15 mouse cellular contexts compared by ENCODE assay signal in the genomic region with DNA sequence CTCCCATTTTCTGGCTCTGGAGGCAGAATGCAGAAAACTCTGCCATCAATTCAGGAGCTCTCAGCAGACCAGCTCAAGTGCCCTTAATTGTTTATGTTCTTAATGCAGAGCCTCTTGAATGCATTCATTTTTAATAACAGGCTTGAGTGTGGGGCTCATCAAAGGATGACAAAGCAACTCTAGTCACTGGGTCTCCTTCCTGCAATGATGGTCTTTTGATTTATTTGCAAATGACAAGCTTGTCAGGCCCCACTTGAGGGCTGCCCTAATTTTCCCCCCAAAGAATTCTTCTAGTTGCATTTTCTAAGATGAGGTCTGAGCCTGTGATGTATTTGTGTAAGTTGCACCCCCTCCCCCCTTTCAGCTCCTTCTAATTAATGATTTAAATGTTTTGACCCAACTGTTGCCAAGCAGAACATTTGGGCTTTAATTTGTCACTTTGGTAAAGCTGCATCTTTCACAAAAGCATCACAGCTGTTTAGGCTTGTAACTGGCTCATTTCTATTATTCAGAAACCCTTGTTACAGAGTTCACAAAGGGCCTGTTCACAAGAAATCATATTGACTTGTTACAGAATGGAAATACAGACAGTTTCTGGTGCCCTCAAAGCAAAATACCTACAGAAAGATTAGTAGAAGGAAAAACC. TPM values are rescaled to one million over a fixed set of nuclear protein-coding genes. Genes with fewer than 3 reads are reported as not detected.
DNase-seq lines count a peak whose midpoint lies in the region; ATAC-seq and TF ChIP-seq lines count a peak whose summit lies in the region.
"Had no signal": no experiment of that assay in that cellular context is flagged by ENCODE, and none has a peak within 500 bp of the region (broad histone marks: within the 10 kb centered on the region; RNA-seq: fewer than 3 reads in every experiment).

No protein-coding gene starts in this region.

- H3K4me1 ChIP-seq in kidney, embryonic 15.5 days, result peaks cover 20% of the 10 kb centered on the region
- peaks cover 8% of the 10 kb centered on the region; the same call in 1 of the 2 replicates for H3K4me1 ChIP-seq in stomach, embryonic 14.5 days (ENCODE audit: control insufficient read depth, insufficient read depth, low read length)
- H3K4me1 ChIP-seq in stomach, postnatal 0 days (replicated peaks; ENCODE audit: control insufficient read depth, insufficient read depth), result no peaks in the 10 kb centered on the region
- H3K4me1 ChIP-seq in forebrain, embryonic 15.5 days, result peaks cover 42% of the 10 kb centered on the region
- H3K4me1 ChIP-seq: heart, embryonic 10.5 days had no signal

- no peaks in the 10 kb centered on the region for H3K9me3 ChIP-seq in kidney, embryonic 15.5 days (replicated peaks)
- H3K9me3 ChIP-seq in stomach, embryonic 14.5 days (ENCODE audit: control insufficient read depth, low read depth, low read length), result no peaks in the 10 kb centered on the region
- H3K9me3 ChIP-seq in stomach, postnatal 0 days (ENCODE audit: control insufficient read depth, low read length), result no peaks in the 10 kb centered on the region
- H3K9me3 ChIP-seq in forebrain, embryonic 15.5 days, result no peaks in the 10 kb centered on the region
- H3K9me3 ChIP-seq: embryonic facial prominence, embryonic 15.5 days; heart, embryonic 10.5 days; hindbrain, embryonic 12.5 days had no signal

- no peak for DNase-seq in kidney, postnatal 10 days
- DNase-seq in stomach, postnatal 0 days (ENCODE audit: low spot score), result no peak
- no peak for DNase-seq in adrenal gland, adult (ENCODE audit: inconsistent age in 2 of 2, low spot score in 1 of 2)
- DNase-seq in cerebellum, adult 9-10 months, result no peak
- DNase-seq: cerebellum, adult 8-10 months; thymus, adult 18-20 months had no signal

- H3K36me3 ChIP-seq in kidney, embryonic 15.5 days, result peaks cover 29% of the 10 kb centered on the region; the same call in 1 of the 2 replicates
- H3K36me3 ChIP-seq in stomach, embryonic 14.5 days (ENCODE audit: control insufficient read depth, insufficient read depth, low read length), result no peaks in the 10 kb centered on the region; the same call in 1 of the 2 replicates
- H3K36me3 ChIP-seq in stomach, postnatal 0 days (ENCODE audit: control insufficient read depth, insufficient read depth, low read length), result no peaks in the 10 kb centered on the region; the same call in 1 of the 2 replicates
- H3K36me3 ChIP-seq in forebrain, embryonic 15.5 days, result no peaks in the 10 kb centered on the region
- H3K36me3 ChIP-seq: embryonic facial prominence, embryonic 15.5 days; heart, embryonic 10.5 days had no signal

- 0 out of 2 replicates have a peak, but pooled peaks have one; percentile 33 for ATAC-seq in kidney, embryonic 15.5 days (replicated peaks; ENCODE audit: low FRiP score)
- peak; percentile 18; the same call in 1 of the 2 replicates for ATAC-seq in stomach, embryonic 14.5 days (ENCODE audit: insufficient number of reproducible peaks, insufficient read depth, low FRiP score, low read depth)
- no peak for ATAC-seq in stomach, postnatal 0 days (ENCODE audit: low FRiP score, low TSS enrichment)
- ATAC-seq in forebrain, embryonic 15.5 days (replicated peaks), result peak; percentile 89
- ATAC-seq: lung, postnatal 0 days had no signal

- no peak for TF ChIP-seq CTCF in stomach, postnatal 0 days (IDR thresholded peaks at IDR 0.05; ENCODE audit: low read depth)

- TF ChIP-seq EP300 in stomach, postnatal 0 days (optimal IDR thresholded peaks at IDR 0.05), result no peak

- H3K9ac ChIP-seq in kidney, embryonic 15.5 days, result no peak overlapping the region
- no peak overlapping the region for H3K9ac ChIP-seq in stomach, embryonic 14.5 days (replicated peaks; ENCODE audit: low read depth, low read length)
- H3K9ac ChIP-seq in stomach, postnatal 0 days (ENCODE audit: low read length), result no peak overlapping the region
- no peak overlapping the region for H3K9ac ChIP-seq in forebrain, embryonic 15.5 days (replicated peaks)
- H3K9ac ChIP-seq: embryonic facial prominence, embryonic 15.5 days; hindbrain, embryonic 12.5 days; liver, embryonic 14.5 days had no signal

- no peak overlapping the region for H3K4me3 ChIP-seq in kidney, embryonic 15.5 days (replicated peaks)
- no peak overlapping the region for H3K4me3 ChIP-seq in stomach, embryonic 14.5 days (ENCODE audit: low read depth, low read length)
- H3K4me3 ChIP-seq in stomach, postnatal 0 days (ENCODE audit: low read depth, low read length), result no peak overlapping the region
- H3K4me3 ChIP-seq in forebrain, embryonic 15.5 days, result no peak overlapping the region
- H3K4me3 ChIP-seq: embryonic facial prominence, embryonic 15.5 days; heart, embryonic 10.5 days; hindbrain, embryonic 12.5 days had no signal

- H3K27me3 ChIP-seq in kidney, embryonic 15.5 days, result no peaks in the 10 kb centered on the region
- H3K27me3 ChIP-seq in stomach, embryonic 14.5 days (ENCODE audit: control insufficient read depth, insufficient read depth, low read length), result no peaks in the 10 kb centered on the region
- no peaks in the 10 kb centered on the region for H3K27me3 ChIP-seq in stomach, postnatal 0 days (ENCODE audit: control insufficient read depth, insufficient read depth, low read length)
- H3K27me3 ChIP-seq in forebrain, embryonic 15.5 days, result no peaks in the 10 kb centered on the region
- H3K27me3 ChIP-seq: embryonic facial prominence, embryonic 15.5 days; hindbrain, embryonic 12.5 days had no signal

- H3K27ac ChIP-seq in kidney, embryonic 15.5 days, result no peak overlapping the region
- no peak overlapping the region for H3K27ac ChIP-seq in stomach, embryonic 14.5 days (ENCODE audit: low read length)
- no peak overlapping the region for H3K27ac ChIP-seq in stomach, postnatal 0 days (replicated peaks)
- 0 out of 2 replicates have a peak overlapping the region, but pooled peaks have one; percentile 16 for H3K27ac ChIP-seq in forebrain, embryonic 15.5 days (replicated peaks)
- H3K27ac ChIP-seq: embryonic facial prominence, embryonic 15.5 days; heart, embryonic 10.5 days; hindbrain, embryonic 12.5 days; kidney, postnatal 0 days; liver, embryonic 14.5 days had no signal

- no peak overlapping the region for H3K4me2 ChIP-seq in kidney, embryonic 15.5 days
- no peak overlapping the region for H3K4me2 ChIP-seq in stomach, embryonic 14.5 days (replicated peaks; ENCODE audit: low read depth, low read length)
- H3K4me2 ChIP-seq in stomach, postnatal 0 days (replicated peaks; ENCODE audit: low read depth), result no peak overlapping the region
- no peak overlapping the region for H3K4me2 ChIP-seq in forebrain, embryonic 15.5 days (replicated peaks)
- H3K4me2 ChIP-seq: embryonic facial prominence, embryonic 15.5 days; hindbrain, embryonic 12.5 days had no signal

RNA-seq across cellular contexts. Expression of gene Tle1, which starts 18.3 kb away (rescaled TPM):
- polyA plus RNA-seq in kidney, embryonic 15.5 days (2015; fragmentation: Nextera tagmentation; extraction: Ambion mirVana), result 26.6 and 27.9 TPM in 2 replicates
- polyA plus RNA-seq in stomach, embryonic 14.5 days (2014; fragmentation: Nextera tagmentation; extraction: Ambion mirVana), result 25.8 and 29.5 TPM in 2 replicates
- polyA plus RNA-seq in stomach, postnatal 0 days (2015; fragmentation: Nextera tagmentation; extraction: Ambion mirVana), result 10.0 and 11.3 TPM in 2 replicates
- polyA plus RNA-seq in forebrain, embryonic 15.5 days (2015; fragmentation: Nextera tagmentation; extraction: Ambion mirVana), result 38.2 and 40.0 TPM in 2 replicates
